Mouse (Mus musculus) MEL (cell line): ENCODE results near the gene Pigc. TPM values are rescaled to one million over a fixed set of nuclear protein-coding genes. Genes with fewer than 3 reads are reported as not detected.

ENCODE experiments used
- DNase-seq: peaks from one replicate; pipeline ENCODE4 v3.0.0; 2011; ENCODE audit warnings: low read depth, low spot score
- H3K27ac ChIP-seq: 2 replicates; pipeline ENCODE4 v1.5.1; 2012; ENCODE audit warnings: low read depth, mild to moderate bottlenecking, control low read depth, low read length, moderate library complexity; ENCODE audit not compliant: control insufficient read depth
- H3K27me3 ChIP-seq, 2 experiments: fragments of 150-350 bp in 1 of 2; sonication (generic) in 1 of 2; 2 replicates each; pipeline ENCODE4 v1.6.1; 2012; ENCODE audit warnings: low read length in 2 of 2, mild to moderate bottlenecking in 2 of 2, improper control_type of control experiment in 1 of 2, moderate library complexity in 1 of 2; ENCODE audit not compliant: insufficient read depth in 2 of 2, control insufficient read depth in 1 of 2
- H3K36me3 ChIP-seq, 2 experiments: 2 replicates each; pipeline ENCODE4 v1.6.1; 2012 to 2014; ENCODE audit warnings: low read length in 2 of 2, improper control_type of control experiment in 1 of 2, inconsistent platforms in 1 of 2, mild to moderate bottlenecking in 1 of 2; ENCODE audit not compliant: insufficient read depth in 2 of 2, control insufficient read depth in 1 of 2
- H3K4me1 ChIP-seq, 2 experiments: fragments of 150-350 bp in 1 of 2; sonication (generic) in 1 of 2; 2 replicates each; pipeline ENCODE4 v1.6.1; 2012; ENCODE audit warnings: low read length in 2 of 2, improper control_type of control experiment in 1 of 2, mild to moderate bottlenecking in 1 of 2; ENCODE audit not compliant: insufficient read depth in 2 of 2, control insufficient read depth in 1 of 2
- H3K4me3 ChIP-seq, 2 experiments: fragments of 150-350 bp in 1 of 2; sonication (generic) in 1 of 2; 2 replicates each; pipeline ENCODE4 v1.5.1; 2012; ENCODE audit warnings: low read depth in 2 of 2, low read length in 2 of 2, mild to moderate bottlenecking in 2 of 2, moderate library complexity in 2 of 2, control low read depth in 1 of 2, improper control_type of control experiment in 1 of 2; ENCODE audit not compliant: control insufficient read depth in 1 of 2, insufficient read depth in 1 of 2
- H3K79me2 ChIP-seq: 2 replicates; pipeline ENCODE4 v1.6.1; 2012; ENCODE audit warnings: mild to moderate bottlenecking, low read length, moderate library complexity; ENCODE audit not compliant: control insufficient read depth, poor library complexity, insufficient read depth
- H3K9ac ChIP-seq: 2 replicates; pipeline ENCODE4 v1.6.1; 2012; ENCODE audit warnings: low read depth, mild to moderate bottlenecking, control low read depth, low read length, moderate library complexity; ENCODE audit not compliant: control insufficient read depth, poor library complexity, severe bottlenecking
- H3K9me3 ChIP-seq: fragments of 150-350 bp; sonication (generic); replicated peaks from 2 replicates; pipeline ENCODE4 v1.6.1; 2012; ENCODE audit warnings: mild to moderate bottlenecking, low read length, improper control_type of control experiment, moderate library complexity; ENCODE audit not compliant: insufficient read depth
- BHLHE40 ChIP-seq: IDR thresholded peaks from 2 replicates; pipeline ENCODE4 v1.6.1; 2012; ENCODE audit warnings: low read depth, mild to moderate bottlenecking, inconsistent platforms, low read length, improper control_type of control experiment, borderline replicate concordance
- CHD1 ChIP-seq: IDR thresholded peaks from 2 replicates; pipeline ENCODE4 v1.6.1; 2012; ENCODE audit warnings: low read depth, mild to moderate bottlenecking, inconsistent platforms, low read length, improper control_type of control experiment
- CHD2 ChIP-seq: IDR thresholded peaks from 2 replicates; pipeline ENCODE4 v1.6.1; 2011; ENCODE audit warnings: low read length, improper control_type of control experiment
- CTCF ChIP-seq, 3 experiments: IDR thresholded peaks in 2 of 3; conservative IDR thresholded peaks in 1 of 3; 2 replicates each; pipeline ENCODE4 v1.5.1; 2011 to 2012; ENCODE audit warnings: low read length in 3 of 3, low read depth in 2 of 3, mild to moderate bottlenecking in 2 of 3, improper control_type of control experiment in 1 of 3, inconsistent platforms in 1 of 3, mixed read lengths in 1 of 3, moderate library complexity in 1 of 3; ENCODE audit not compliant: control insufficient read depth in 1 of 3, insufficient read depth in 1 of 3, poor library complexity in 1 of 3, severe bottlenecking in 1 of 3
- E2F4 ChIP-seq: IDR thresholded peaks from 2 replicates; pipeline ENCODE4 v1.6.1; 2011; ENCODE audit warnings: low read depth, low read length, improper control_type of control experiment, borderline replicate concordance
- ETS1 ChIP-seq: IDR thresholded peaks from 2 replicates; pipeline ENCODE4 v1.6.1; 2012; ENCODE audit warnings: low read depth, mild to moderate bottlenecking, inconsistent platforms, low read length, improper control_type of control experiment, moderate library complexity
- GABPA ChIP-seq: IDR thresholded peaks from 2 replicates; pipeline ENCODE4 v1.6.1; 2012; ENCODE audit warnings: low read depth, mild to moderate bottlenecking, inconsistent platforms, low read length, improper control_type of control experiment, moderate library complexity
- GATA1 ChIP-seq: IDR thresholded peaks from 2 replicates; pipeline ENCODE4 v1.6.1; 2011; ENCODE audit warnings: low read depth, low read length, improper control_type of control experiment
- HCFC1 ChIP-seq: IDR thresholded peaks from 2 replicates; pipeline ENCODE4 v1.6.1; 2012; ENCODE audit warnings: low read depth, mild to moderate bottlenecking, inconsistent platforms, low read length, improper control_type of control experiment, moderate library complexity
- JUND ChIP-seq: IDR thresholded peaks from 2 replicates; pipeline ENCODE4 v1.6.1; 2011; ENCODE audit warnings: low read depth, mild to moderate bottlenecking, improper control_type of control experiment, low read length
- KAT2A ChIP-seq: conservative IDR thresholded peaks from 2 replicates; pipeline ENCODE4 v1.6.1; 2012; ENCODE audit warnings: low read depth, low read length, improper control_type of control experiment, inconsistent platforms
- MAX ChIP-seq: IDR thresholded peaks from 2 replicates; pipeline ENCODE4 v1.6.1; 2011; ENCODE audit warnings: low read length, improper control_type of control experiment
- MAZ ChIP-seq: IDR thresholded peaks from 2 replicates; pipeline ENCODE4 v1.6.1; 2012; ENCODE audit warnings: low read depth, mild to moderate bottlenecking, inconsistent platforms, low read length, improper control_type of control experiment
- MXI1 ChIP-seq: IDR thresholded peaks from 2 replicates; pipeline ENCODE4 v1.6.1; 2011; ENCODE audit warnings: mild to moderate bottlenecking, low read depth, low read length, improper control_type of control experiment
- MYB ChIP-seq: IDR thresholded peaks from 2 replicates; pipeline ENCODE4 v1.6.1; 2011; ENCODE audit warnings: mild to moderate bottlenecking, low read depth, low read length, improper control_type of control experiment
- MYC ChIP-seq: IDR thresholded peaks from 2 replicates; pipeline ENCODE4 v1.6.1; 2011; ENCODE audit warnings: low read depth, mild to moderate bottlenecking, low read length, improper control_type of control experiment, moderate library complexity
- NRF1 ChIP-seq: IDR thresholded peaks from 2 replicates; pipeline ENCODE4 v1.6.1; 2014; ENCODE audit warnings: low read depth, mild to moderate bottlenecking, inconsistent platforms, low read length, improper control_type of control experiment, moderate library complexity; ENCODE audit not compliant: poor library complexity, insufficient read depth, severe bottlenecking
- POLR2A ChIP-seq, 2 experiments: IDR thresholded peaks; 2 replicates each; pipeline ENCODE4 v1.6.1; 2011 to 2012; ENCODE audit warnings: low read length in 2 of 2, mild to moderate bottlenecking in 2 of 2, control low read depth in 1 of 2, improper control_type of control experiment in 1 of 2, low read depth in 1 of 2, moderate library complexity in 1 of 2; ENCODE audit not compliant: control insufficient read depth in 1 of 2, insufficient read depth in 1 of 2, poor library complexity in 1 of 2
- POLR2AphosphoS5 ChIP-seq: IDR thresholded peaks from 2 replicates; pipeline ENCODE4 v1.6.1; 2012; ENCODE audit warnings: low read depth, borderline replicate concordance, mild to moderate bottlenecking, inconsistent platforms, low read length, moderate library complexity, mixed read lengths
- RAD21 ChIP-seq: IDR thresholded peaks from 2 replicates; pipeline ENCODE4 v1.6.1; 2011; ENCODE audit warnings: mild to moderate bottlenecking, low read depth, low read length, improper control_type of control experiment
- SIN3A ChIP-seq: IDR thresholded peaks from 2 replicates; pipeline ENCODE4 v1.6.1; 2012; ENCODE audit warnings: low read length, improper control_type of control experiment, inconsistent platforms
- SMC3 ChIP-seq: IDR thresholded peaks from 2 replicates; pipeline ENCODE4 v1.6.1; 2011; ENCODE audit warnings: low read depth, low read length, improper control_type of control experiment
- TAL1 ChIP-seq: IDR thresholded peaks from 2 replicates; pipeline ENCODE4 v1.6.1; 2012; ENCODE audit warnings: mild to moderate bottlenecking, inconsistent platforms, low read length, moderate library complexity, mixed read lengths
- TCF12 ChIP-seq: IDR thresholded peaks from 2 replicates; pipeline ENCODE4 v1.6.1; 2014; ENCODE audit warnings: low read depth, mild to moderate bottlenecking, inconsistent platforms, low read length, improper control_type of control experiment, moderate library complexity
- USF1 ChIP-seq: IDR thresholded peaks from 2 replicates; pipeline ENCODE4 v1.6.1; 2014; ENCODE audit warnings: low read depth, mild to moderate bottlenecking, inconsistent platforms, low read length, improper control_type of control experiment, moderate library complexity
- USF2 ChIP-seq, 2 experiments: IDR thresholded peaks; 2 replicates each; pipeline ENCODE4 v1.6.1; 2011 to 2012; ENCODE audit warnings: improper control_type of control experiment in 2 of 2, low read length in 2 of 2, borderline replicate concordance in 1 of 2, inconsistent platforms in 1 of 2, low read depth in 1 of 2, mild to moderate bottlenecking in 1 of 2; ENCODE audit not compliant: insufficient read depth in 1 of 2
- ZKSCAN1 ChIP-seq: IDR thresholded peaks from 2 replicates; pipeline ENCODE4 v1.6.1; 2012; ENCODE audit warnings: low read depth, mild to moderate bottlenecking, inconsistent platforms, low read length, improper control_type of control experiment, moderate library complexity
- polyA plus RNA-seq, 2 experiments: library from polyadenylated mRNA; stranded (reverse) in 1 of 2; unstranded in 1 of 2; fragments of >175 nt in 1 of 2; fragments of >200 nt in 1 of 2; gene quantifications; 2 replicates each; pipeline versions ENCODE4 v1.2.1 to v1.2.4; 2012; ENCODE audit warnings: low replicate concordance in 2 of 2, low read depth in 1 of 2; ENCODE audit not compliant: insufficient read length in 2 of 2, insufficient read depth in 1 of 2, missing spikeins in 1 of 2
- total RNA-seq: library from RNA; depleted of rRNA; stranded (reverse); fragments of 300-350 nt; gene quantifications from 2 replicates; pipeline ENCODE4 v1.2.3, GENCODE M21; 2012

Gene Pigc
- total and polyA plus RNA-seq, 3 experiments: 4.2 to 9.8 TPM; not detected in 1

- TF ChIP-seq CHD1: no peak
- TF ChIP-seq USF1: no peak
- TF ChIP-seq GABPA: no peak
Measured at GRCm38 (mm10) chr1:162016982-162017381, 48.0 kb downstream of the Pigc start (continued).

DNA sequence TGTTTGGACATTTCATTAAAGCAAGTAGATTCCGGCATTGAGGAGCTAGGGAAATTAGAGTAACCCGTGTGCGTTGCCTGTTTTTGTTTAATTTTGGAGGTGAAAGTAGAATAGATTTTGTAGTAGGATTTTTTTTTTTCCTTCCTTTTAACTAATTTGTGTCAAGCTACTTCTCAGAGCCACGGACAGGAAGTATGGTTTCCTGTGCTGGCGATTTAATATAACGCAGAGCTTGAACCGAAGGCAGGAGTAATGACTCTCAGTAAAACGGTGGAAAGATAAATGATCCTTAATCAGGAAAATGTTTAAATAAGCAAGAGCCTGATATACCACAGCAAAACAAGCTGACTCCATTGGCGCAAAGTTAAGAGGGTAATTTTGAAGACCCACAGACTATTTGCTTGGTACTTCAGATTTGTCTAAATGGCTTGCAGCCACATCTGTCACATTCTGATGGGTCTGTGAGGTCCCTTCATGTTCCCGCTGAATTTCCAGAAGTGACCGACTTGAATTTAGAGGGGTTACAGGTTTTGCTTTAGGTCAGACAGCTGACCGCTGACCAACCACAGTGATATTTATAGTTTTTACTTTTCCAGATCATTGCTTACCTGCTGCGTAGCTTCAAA is 49.1 kb downstream of the Pigc start:
- no peak for TF ChIP-seq ETS1
- no peak for TF ChIP-seq E2F4
- TF ChIP-seq NRF1: no peak
- TF ChIP-seq USF2 (IDR thresholded peaks at IDR 0.05; ENCODE audit: borderline replicate concordance in 1 of 2, insufficient read depth in 1 of 2, low read depth in 1 of 2, low read length in 2 of 2): no peak
- TF ChIP-seq RAD21: no peak
- no peak for TF ChIP-seq POLR2AphosphoS5
- no peak for TF ChIP-seq POLR2A (IDR thresholded peaks at IDR 0.05; ENCODE audit: control insufficient read depth in 1 of 2, insufficient read depth in 1 of 2, low read depth in 1 of 2, low read length in 2 of 2, poor library complexity in 1 of 2)
- no peak for TF ChIP-seq TAL1
- TF ChIP-seq CHD1: no peak
- no peak for TF ChIP-seq SIN3A
- TF ChIP-seq, all 39 proteins: peak for 0
- H3K4me1 ChIP-seq: no peaks in the 10 kb centered on the region
- H3K9me3 ChIP-seq: no peaks in the 10 kb centered on the region
- peaks cover 0 to 2% of the 10 kb centered on the region in 2 experiments; a peak in 3 of 4 replicates for H3K27me3 ChIP-seq
- H3K4me3 ChIP-seq: no peak overlapping the region
- no peaks in the 10 kb centered on the region for H3K79me2 ChIP-seq
- H3K27ac ChIP-seq: no peak overlapping the region
- no peaks in the 10 kb centered on the region for H3K36me3 ChIP-seq
- DNase-seq: no peak
- no peak overlapping the region for H3K9ac ChIP-seq

DNA sequence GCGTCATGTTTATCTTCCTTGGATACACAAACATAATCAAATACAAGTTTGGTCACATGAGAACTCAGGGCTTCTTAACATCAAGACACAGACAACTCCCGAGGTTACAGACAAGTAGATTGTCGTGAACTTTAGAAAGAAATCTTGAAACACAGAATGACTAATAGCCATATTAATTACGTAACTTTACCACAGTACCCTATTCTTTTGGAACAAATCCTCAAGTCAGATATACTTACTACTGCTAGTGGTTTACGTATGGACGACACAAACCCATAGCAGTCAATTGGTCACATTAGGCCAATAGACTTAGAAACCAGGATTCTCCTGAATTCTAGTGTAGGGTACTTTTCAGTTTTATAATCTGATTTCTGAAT is 49.6 kb downstream of the Pigc start:
- no peak for TF ChIP-seq POLR2AphosphoS5
- no peak for TF ChIP-seq MYB
- no peak for TF ChIP-seq CHD1
- no peak for TF ChIP-seq CHD2
- TF ChIP-seq MAZ: no peak
- TF ChIP-seq KAT2A: no peak
- TF ChIP-seq TCF12: no peak
- TF ChIP-seq HCFC1: no peak
- no peak for TF ChIP-seq MAX
- no peak for TF ChIP-seq MYC
- TF ChIP-seq JUND: no peak
- no peak for TF ChIP-seq POLR2A (IDR thresholded peaks at IDR 0.05; ENCODE audit: control insufficient read depth in 1 of 2, insufficient read depth in 1 of 2, low read depth in 1 of 2, low read length in 2 of 2, poor library complexity in 1 of 2)
- TF ChIP-seq NRF1: no peak
- TF ChIP-seq BHLHE40: no peak
- TF ChIP-seq SMC3: no peak
- TF ChIP-seq CTCF (IDR thresholded peaks at IDR 0.05 in 2 of 3, conservative IDR thresholded peaks at IDR 0.05 in 1 of 3; ENCODE audit: control insufficient read depth in 1 of 3, insufficient read depth in 1 of 3, low read depth in 2 of 3, low read length in 3 of 3, poor library complexity in 1 of 3, severe bottlenecking in 1 of 3): no peak
- TF ChIP-seq ZKSCAN1: no peak
- TF ChIP-seq GATA1: no peak
- no peak for TF ChIP-seq MXI1
- no peak for TF ChIP-seq SIN3A
- Histone ChIP-seq H3K9me3 (no peaks in the 10 kb centered on the region), H3K79me2 (no peaks in the 10 kb centered on the region), H3K4me3 (no peak overlapping the region), H3K27me3 (peaks cover 0 to 2% of the 10 kb centered on the region in 2 experiments; a peak in 3 of 4 replicates), H3K9ac (no peak overlapping the region), H3K27ac (no peak overlapping the region), H3K36me3 (no peaks in the 10 kb centered on the region), H3K4me1 (no peaks in the 10 kb centered on the region)
- no peak for DNase-seq
